Mouse (Mus musculus) cerebellum, postnatal 25 days (tissue): ENCODE results near the gene Trim9.

Experiments used
- DNase-seq, 2 experiments: peaks; one replicate each; pipeline ENCODE4 v3.0.0; 2021; ENCODE audit warnings: mixed read lengths in 2 of 2

Gene Trim9

GRCm38 (mm10) chr12:70251210-70251884 is 96.1 kb downstream of the Trim9 start:
- no peak for DNase-seq

- DNase-seq: no peak
Measured at GRCm38 (mm10) chr12:70249616-70250157, 97.7 kb downstream of the Trim9 start.

DNA sequence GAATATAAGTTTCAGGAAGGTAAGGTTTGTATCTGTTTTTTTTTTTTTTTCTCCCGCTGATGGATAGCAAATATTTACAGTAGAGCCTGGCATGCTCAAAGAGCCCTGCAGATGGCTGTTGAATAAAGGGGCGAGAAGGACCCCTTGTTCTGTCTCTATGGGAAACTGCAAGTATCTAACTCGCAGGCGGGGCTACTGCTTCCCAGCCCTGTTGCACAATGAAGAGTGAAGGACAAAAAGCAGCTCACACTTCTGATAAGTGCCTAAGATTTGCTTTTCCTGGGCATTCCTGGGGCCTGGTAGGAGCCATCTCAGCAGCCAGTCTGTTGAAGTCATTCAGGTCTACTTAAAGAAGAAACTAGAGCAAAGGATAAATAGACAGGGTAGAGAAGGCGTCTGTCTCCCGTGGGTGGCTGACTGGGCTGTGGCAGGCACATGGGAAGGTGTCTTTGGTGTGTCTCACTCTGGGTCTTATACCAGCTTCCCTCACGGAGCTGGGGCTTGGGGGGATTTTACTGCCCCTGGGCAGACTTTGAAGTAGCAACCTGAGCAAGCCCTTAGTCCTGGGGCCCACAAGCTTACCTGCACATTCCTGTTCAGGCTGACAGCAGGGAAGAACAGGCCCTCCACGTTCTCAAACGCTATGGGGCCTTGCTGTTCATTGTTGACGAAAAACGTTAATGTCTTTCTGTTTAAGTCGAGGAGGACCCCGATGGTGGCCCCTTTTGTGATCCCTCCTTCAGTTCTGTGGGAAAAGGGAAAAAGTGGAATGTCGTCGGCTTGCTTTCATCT is 99.5 kb downstream of the Trim9 start:
- no peak for DNase-seq

DNA sequence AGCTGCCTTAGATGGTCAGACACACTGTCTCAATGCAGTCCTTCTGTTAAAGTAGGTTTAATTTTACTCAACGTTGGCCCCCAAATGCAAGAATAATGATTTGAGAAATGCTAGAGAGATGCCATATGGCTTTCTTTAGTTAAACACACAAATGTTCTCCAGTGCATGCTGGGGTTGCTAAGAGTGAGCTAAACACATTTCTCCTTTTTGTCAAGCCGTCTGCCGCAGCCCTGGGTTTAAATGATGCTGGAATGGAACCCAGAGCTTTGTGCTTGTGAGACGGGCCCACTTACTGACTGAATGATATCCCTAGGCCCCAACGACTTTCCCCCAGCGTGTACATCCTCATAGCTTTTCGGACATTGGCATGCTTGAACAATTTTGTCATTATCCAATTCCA is 104.9 kb downstream of the Trim9 start:
- no peak for DNase-seq

- no peak for DNase-seq
Measured at GRCm38 (mm10) chr12:70239741-70240140, 107.7 kb downstream of the Trim9 start.

- no peak for DNase-seq
Measured at GRCm38 (mm10) chr12:70238604-70239003, 108.8 kb downstream of the Trim9 start.

- peak; percentile 70 to 84 for DNase-seq
Measured at GRCm38 (mm10) chr12:70234938-70235484, 112.4 kb downstream of the Trim9 start.

GRCm38 (mm10) chr12:70234411-70234810 is 113.0 kb downstream of the Trim9 start:
- peak; percentile 46 to 70 for DNase-seq

- DNase-seq: no peak
Measured at GRCm38 (mm10) chr12:70233637-70234315, 113.6 kb downstream of the Trim9 start.

DNA sequence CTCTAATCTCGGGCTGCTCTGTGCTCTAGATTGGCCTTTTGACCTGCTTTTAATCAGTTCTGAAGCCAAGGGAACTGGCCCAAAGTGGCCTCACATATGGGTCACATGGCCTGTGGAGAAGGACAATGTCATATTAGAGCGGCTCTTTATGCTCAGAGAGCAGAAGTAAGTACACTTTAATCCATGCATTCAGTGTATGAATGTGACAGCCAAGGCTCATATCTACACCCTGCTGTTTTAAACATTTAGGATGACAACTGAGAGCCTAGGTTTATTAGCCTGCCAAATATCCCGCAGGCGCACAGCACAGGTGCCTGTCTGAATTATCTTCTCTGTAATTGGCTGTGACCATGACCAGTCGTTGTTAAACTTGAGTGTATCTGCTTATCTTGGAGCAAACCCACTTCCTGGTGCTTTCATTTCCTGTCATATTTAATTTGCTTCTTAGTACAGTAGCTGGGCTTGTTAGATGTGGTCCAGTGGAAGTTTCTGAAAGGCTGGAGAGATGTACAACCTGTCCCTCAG is 115.3 kb downstream of the Trim9 start:
- DNase-seq: no peak

DNA sequence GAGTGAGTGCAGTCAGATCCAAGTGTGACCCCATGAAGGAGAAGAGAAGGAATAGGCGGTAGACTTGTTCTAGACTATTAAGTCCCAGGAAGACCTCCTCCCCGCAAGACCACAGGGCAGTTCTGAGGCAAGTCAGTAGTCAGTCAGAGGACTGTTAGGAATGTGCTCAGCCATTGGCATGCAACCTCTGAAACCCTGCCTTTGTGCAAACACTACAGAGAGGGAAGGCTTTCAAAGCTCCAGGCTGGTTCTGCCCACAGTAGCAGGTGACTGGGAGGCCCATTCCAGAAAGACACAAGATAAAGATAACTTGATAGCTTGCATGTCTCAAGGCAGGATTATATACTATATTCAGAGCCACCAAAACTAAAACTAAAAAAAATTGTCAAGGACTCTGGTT is 116.1 kb downstream of the Trim9 start, which contains the start of gene Pygl:
Gene Pygl, minus strand, starts transcription at position 195 of the 400 bp plus-strand sequence.
- DNase-seq: no peak

GRCm38 (mm10) chr12:70228155-70228554 is 119.3 kb downstream of the Trim9 start:
- no peak for DNase-seq

- peak in 1 of 2 experiments; percentile 21 for DNase-seq
Measured at GRCm38 (mm10) chr12:70227121-70227932, 120.1 kb downstream of the Trim9 start.

DNA sequence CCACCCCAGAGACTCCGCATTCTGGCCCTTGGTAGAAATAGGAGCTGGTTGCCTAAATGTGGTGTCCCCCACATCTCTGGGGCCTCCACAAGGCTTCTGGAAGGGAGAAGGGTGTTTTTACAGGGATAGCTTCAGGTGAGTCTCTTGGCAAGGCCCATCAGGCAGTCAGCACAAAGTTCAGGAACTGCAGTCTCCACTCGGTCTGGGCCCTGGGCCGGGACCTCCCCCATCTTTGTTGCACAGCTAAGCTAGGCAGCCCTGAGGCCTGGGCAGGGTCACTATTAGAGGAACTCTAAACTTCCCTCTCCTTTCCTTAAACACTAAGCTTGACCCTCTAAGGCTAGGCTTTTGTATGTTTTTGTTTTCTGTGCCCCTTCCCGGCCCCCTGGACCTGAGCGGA is 120.8 kb downstream of the Trim9 start:
- DNase-seq: no peak

- DNase-seq: no peak
Measured at GRCm38 (mm10) chr12:70223331-70223730, 124.1 kb downstream of the Trim9 start.

- no peak for DNase-seq
Measured at GRCm38 (mm10) chr12:70221425-70221824, 126.0 kb downstream of the Trim9 start.

GRCm38 (mm10) chr12:70218795-70219540 is 128.4 kb downstream of the Trim9 start:
- DNase-seq: no peak

DNA sequence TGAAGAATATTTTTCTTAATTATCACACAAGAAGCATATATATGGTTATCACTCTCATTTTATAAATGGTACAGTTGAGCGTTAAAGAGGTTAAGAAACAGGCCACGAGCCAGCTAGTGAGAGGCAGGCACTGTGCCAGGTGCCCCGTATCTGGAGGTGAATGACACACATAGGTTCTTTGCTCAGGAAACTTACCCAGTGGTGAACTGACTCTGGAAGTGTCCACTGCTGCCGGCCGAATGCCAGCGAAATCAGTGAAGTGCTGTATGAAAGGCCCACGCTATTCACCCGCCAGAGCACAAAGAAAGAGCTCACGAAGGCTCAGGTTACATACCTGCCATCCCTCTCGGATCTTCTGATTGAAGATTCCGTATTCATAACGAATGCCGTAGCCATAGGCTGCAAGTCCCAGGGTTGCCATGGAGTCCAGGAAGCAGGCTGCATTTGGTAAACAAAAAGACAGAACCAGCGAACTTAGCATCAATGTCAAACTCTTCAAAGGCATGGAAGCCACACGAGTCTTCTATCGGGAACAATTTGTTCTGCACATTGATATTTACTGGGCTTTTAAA is 131.1 kb downstream of the Trim9 start:
- DNase-seq: peak in 1 of 2 experiments; percentile 31

GRCm38 (mm10) chr12:70214281-70214680 is 133.1 kb downstream of the Trim9 start:
- DNase-seq: no peak

- DNase-seq: no peak
Measured at GRCm38 (mm10) chr12:70213601-70214000, 133.8 kb downstream of the Trim9 start.

DNA sequence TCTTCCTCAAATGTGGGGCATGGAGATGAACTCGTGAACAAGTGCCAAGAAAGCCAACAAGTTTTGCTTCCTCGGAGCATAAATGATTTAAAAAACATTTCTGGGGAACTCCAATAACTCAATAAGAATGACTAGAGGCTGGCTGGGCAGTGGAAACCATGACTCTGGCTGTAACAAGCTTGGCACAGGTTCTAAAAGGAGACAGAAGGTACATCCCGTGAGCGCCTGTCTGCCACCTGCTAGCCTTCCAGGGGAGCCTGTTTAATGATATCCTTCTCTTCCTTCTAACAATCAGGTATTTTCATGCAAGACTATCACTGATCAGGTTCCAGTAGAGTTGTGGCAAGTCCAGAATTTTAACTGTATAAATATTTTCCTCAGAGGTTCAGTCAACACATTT is 134.9 kb downstream of the Trim9 start:
- DNase-seq: peak; percentile 38 to 47
